Mouse (Mus musculus) CH12.LX (cell line): ENCODE data around the gene Nme1. TPM values are rescaled to one million over a fixed set of nuclear protein-coding genes. Genes with fewer than 3 reads are reported as not detected.

Experiments used
- DNase-seq: peaks from one replicate; pipeline ENCODE4 v3.0.0-alpha.2; 2013; ENCODE audit errors: extremely low read depth
- H3K27ac ChIP-seq: 2 replicates; pipeline ENCODE4 v1.5.1; 2012; ENCODE audit warnings: low read depth, mild to moderate bottlenecking, control low read depth, moderate library complexity; ENCODE audit not compliant: insufficient read depth
- H3K27me3 ChIP-seq: replicated peaks from 2 replicates; pipeline ENCODE3; 2012; ENCODE audit warnings: inconsistent platforms
- H3K36me3 ChIP-seq, 2 experiments: replicated peaks in 1 of 2; 2 replicates each; pipeline versions ENCODE3 to v1.6.1; 2012; ENCODE audit warnings: inconsistent platforms in 1 of 2, low read length in 1 of 2, mild to moderate bottlenecking in 1 of 2, mixed read lengths in 1 of 2, moderate library complexity in 1 of 2; ENCODE audit not compliant: control insufficient read depth in 1 of 2, insufficient read depth in 1 of 2
- H3K4me1 ChIP-seq, 2 experiments: 2 replicates each; pipeline ENCODE4 v1.6.1; 2012; ENCODE audit warnings: inconsistent platforms in 1 of 2, moderate library complexity in 1 of 2; ENCODE audit not compliant: insufficient read depth in 2 of 2, control insufficient read depth in 1 of 2
- H3K4me2 ChIP-seq: 2 replicates; pipeline ENCODE4 v1.6.1; 2012; ENCODE audit warnings: low read depth, mild to moderate bottlenecking, control low read depth; ENCODE audit not compliant: poor library complexity, insufficient read depth, severe bottlenecking
- H3K4me3 ChIP-seq, 3 experiments: fragments of 150-350 bp in 1 of 3; sonication (generic) in 1 of 3; replicated peaks in 1 of 3; 2 replicates each; pipeline versions ENCODE3 to v1.5.1; 2011 to 2012; ENCODE audit warnings: low read depth in 2 of 3, low read length in 2 of 3, mild to moderate bottlenecking in 2 of 3, moderate library complexity in 2 of 3, control low read depth in 1 of 3, improper control_type of control experiment in 1 of 3, inconsistent platforms in 1 of 3, mixed read lengths in 1 of 3; ENCODE audit not compliant: poor library complexity in 1 of 3
- H3K79me2 ChIP-seq: replicated peaks from 2 replicates; pipeline ENCODE4 v1.6.1; 2012; ENCODE audit warnings: mild to moderate bottlenecking, moderate library complexity; ENCODE audit not compliant: control insufficient read depth, poor library complexity, insufficient read depth, severe bottlenecking; ENCODE audit errors: extremely low read depth
- H3K9ac ChIP-seq: 2 replicates; pipeline ENCODE4 v1.6.1; 2012; ENCODE audit warnings: low read depth, mild to moderate bottlenecking, control low read depth, moderate library complexity; ENCODE audit not compliant: insufficient read depth
- H3K9me3 ChIP-seq: replicated peaks from 2 replicates; pipeline ENCODE3; 2012; ENCODE audit warnings: low read length, inconsistent platforms, mixed read lengths
- BHLHE40 ChIP-seq: IDR thresholded peaks from 2 replicates; pipeline ENCODE4 v1.6.1; 2011; ENCODE audit warnings: mild to moderate bottlenecking, low read depth, low read length, improper control_type of control experiment
- CHD1 ChIP-seq: IDR thresholded peaks from 2 replicates; pipeline ENCODE4 v1.6.1; 2012; ENCODE audit warnings: low read depth, low read length, improper control_type of control experiment, inconsistent platforms
- E2F4 ChIP-seq: IDR thresholded peaks from 2 replicates; pipeline ENCODE4 v1.6.1; 2011; ENCODE audit warnings: low read depth, low read length, improper control_type of control experiment; ENCODE audit not compliant: insufficient replicate concordance
- GABPA ChIP-seq: IDR thresholded peaks from 2 replicates; pipeline ENCODE4 v1.6.1; 2012; ENCODE audit warnings: low read depth, low read length, improper control_type of control experiment, inconsistent platforms; ENCODE audit not compliant: insufficient replicate concordance
- MAX ChIP-seq: IDR thresholded peaks from 2 replicates; pipeline ENCODE4 v1.6.1; 2011; ENCODE audit warnings: low read length, improper control_type of control experiment
- MAZ ChIP-seq: IDR thresholded peaks from 2 replicates; pipeline ENCODE4 v1.6.1; 2012; ENCODE audit warnings: low read depth, mild to moderate bottlenecking, inconsistent platforms, low read length, improper control_type of control experiment, moderate library complexity
- MEF2A ChIP-seq: IDR thresholded peaks from 2 replicates; pipeline ENCODE4 v1.6.1; 2014; ENCODE audit warnings: low read depth, mild to moderate bottlenecking, inconsistent platforms, low read length, improper control_type of control experiment, borderline replicate concordance
- MXI1 ChIP-seq: IDR thresholded peaks from 2 replicates; pipeline ENCODE4 v1.6.1; 2011; ENCODE audit warnings: mild to moderate bottlenecking, low read depth, low read length, improper control_type of control experiment
- POLR2A ChIP-seq: IDR thresholded peaks from 2 replicates; pipeline ENCODE4 v1.6.1; 2011; ENCODE audit warnings: low read depth, mild to moderate bottlenecking, improper control_type of control experiment, low read length
- RAD21 ChIP-seq: IDR thresholded peaks from 2 replicates; pipeline ENCODE4 v1.6.1; 2011; ENCODE audit warnings: low read depth, mild to moderate bottlenecking, low read length, improper control_type of control experiment, moderate library complexity
- ZC3H11A ChIP-seq: IDR thresholded peaks from 2 replicates; pipeline ENCODE4 v1.6.1; 2012; ENCODE audit warnings: low read depth, mild to moderate bottlenecking, inconsistent platforms, low read length, improper control_type of control experiment
- dilution Hi-C: fragments of 300-500 bp; cut with MboI; formaldehyde crosslinking; loops from 2 replicates; pipeline ENCODE4 v1.14.3; 2020; ENCODE audit warnings: low sequenced_read_pairs; ENCODE audit not compliant: extremely low pct_unique_long_range_greater_than_20kb, extremely low pct_ligation_motif_present
- in situ Hi-C: fragments of 300-500 bp; cut with MboI; formaldehyde crosslinking; loops from 3 replicates; pipeline ENCODE4 v1.14.3; 2019; ENCODE audit warnings: low sequenced_read_pairs, low pct_ligation_motif_present, low pct_unique_long_range_greater_than_20kb, mixed read lengths
- polyA plus RNA-seq: library from polyadenylated mRNA; unstranded; fragments of >175 nt; gene quantifications from 2 replicates; pipeline ENCODE4 v1.2.1, GENCODE M21; 2012; ENCODE audit warnings: low read depth; ENCODE audit not compliant: insufficient read length
- total RNA-seq, 2 experiments: library from RNA; depleted of rRNA; stranded (reverse); fragments of 300-350 nt in 1 of 2; fragments of >200 nt in 1 of 2; gene quantifications; 2 replicates each; pipeline ENCODE4 v1.2.3; 2012 to 2014

Nme1 gene
- total and polyA plus RNA-seq, 3 experiments: 129 to 443 (median 187) TPM

GRCm38 (mm10) chr11:93969171-93969570 lies 850 bp upstream of the Nme1 start:
- DNase-seq: no peak
- peaks cover 38% of the 10 kb centered on the region for H3K79me2 ChIP-seq
- in situ Hi-C loops (loop anchor here (10.0 to 25.0 kb wide), 2 partner anchors 106 to 293 kb away; no protein-coding TSS in a partner anchor), dilution Hi-C loops (no loop called here)
- no peaks in the 10 kb centered on the region for H3K27me3 ChIP-seq
- H3K9me3 ChIP-seq: no peaks in the 10 kb centered on the region
- no peak for TF ChIP-seq ZC3H11A
- TF ChIP-seq MAZ: no peak
- no peak for TF ChIP-seq MEF2A
- TF ChIP-seq MAX: no peak
- no peak for TF ChIP-seq E2F4
- TF ChIP-seq CHD1: no peak
- H3K9ac ChIP-seq: peak overlapping the region; percentile 57
- H3K4me1 ChIP-seq: peaks cover 5 to 32% of the 10 kb centered on the region in 2 experiments
- H3K27ac ChIP-seq: no peak overlapping the region
- H3K4me2 ChIP-seq: peak overlapping the region; percentile 90
- H3K4me3 ChIP-seq: peak overlapping the region in 1 of 3 experiments; percentile 61
- peaks cover 14 to 20% of the 10 kb centered on the region in 2 experiments for H3K36me3 ChIP-seq

- Histone ChIP-seq H3K27me3 (no peaks in the 10 kb centered on the region), H3K36me3 (peaks cover 18 to 24% of the 10 kb centered on the region in 2 experiments), H3K4me1 (peaks cover 5 to 35% of the 10 kb centered on the region in 2 experiments), H3K9ac (peak overlapping the region; percentile 57), H3K4me3 (peak overlapping the region; percentile 43 to 75 (median 61)), H3K79me2 (peaks cover 42% of the 10 kb centered on the region), H3K4me2 (peak overlapping the region; percentile 90), H3K9me3 (no peaks in the 10 kb centered on the region), H3K27ac (no peak overlapping the region)
- no peak for TF ChIP-seq E2F4
- DNase-seq: no peak
- dilution Hi-C loops: no loop called here
- in situ Hi-C loops: loop anchor here (10.0 to 25.0 kb wide), 2 partner anchors 106 to 294 kb away; no protein-coding TSS in a partner anchor
Measured at GRCm38 (mm10) chr11:93968848-93969128, 467 bp upstream of the Nme1 start.

- in situ Hi-C loops: loop anchor here (10.0 to 25.0 kb wide), 2 partner anchors 107 to 295 kb away; no protein-coding TSS in a partner anchor
- H3K36me3 ChIP-seq: peaks cover 31 to 37% of the 10 kb centered on the region in 2 experiments
- no peaks in the 10 kb centered on the region for H3K9me3 ChIP-seq
- DNase-seq: no peak
- peaks cover 49% of the 10 kb centered on the region for H3K79me2 ChIP-seq
- peak overlapping the region; percentile 76 for H3K9ac ChIP-seq
- peak overlapping the region; percentile 75 to 96 (median 83) for H3K4me3 ChIP-seq
- H3K27me3 ChIP-seq: no peaks in the 10 kb centered on the region
- dilution Hi-C loops: no loop called here
- TF ChIP-seq POLR2A (no peak; the same call in 1 of the 2 replicates), MXI1 (no peak), BHLHE40 (0 out of 2 replicates have a peak, but pooled peaks have one; percentile 41), GABPA (no peak), MAX (no peak), RAD21 (no peak)
- H3K27ac ChIP-seq: peak overlapping the region; percentile 79
- H3K4me1 ChIP-seq: peaks cover 5 to 37% of the 10 kb centered on the region in 2 experiments
- H3K4me2 ChIP-seq: peak overlapping the region; percentile 53
Measured at GRCm38 (mm10) chr11:93967381-93967780, 940 bp downstream of the Nme1 start.
